Mouse (Mus musculus): ENCODE measurements around the gene Shisal2b. TPM values are rescaled to one million over a fixed set of nuclear protein-coding genes. Genes with fewer than 3 reads are reported as not detected.
"Not testable (repeated sequence)": the region's sequence is repeated elsewhere in the genome, so short reads cannot be mapped to it uniquely, and the experiment has no call there.

The Shisal2b gene
- not detected in 2 replicates for polyA plus RNA-seq (2015; fragmentation: Nextera tagmentation; extraction: Ambion mirVana)

DNA sequence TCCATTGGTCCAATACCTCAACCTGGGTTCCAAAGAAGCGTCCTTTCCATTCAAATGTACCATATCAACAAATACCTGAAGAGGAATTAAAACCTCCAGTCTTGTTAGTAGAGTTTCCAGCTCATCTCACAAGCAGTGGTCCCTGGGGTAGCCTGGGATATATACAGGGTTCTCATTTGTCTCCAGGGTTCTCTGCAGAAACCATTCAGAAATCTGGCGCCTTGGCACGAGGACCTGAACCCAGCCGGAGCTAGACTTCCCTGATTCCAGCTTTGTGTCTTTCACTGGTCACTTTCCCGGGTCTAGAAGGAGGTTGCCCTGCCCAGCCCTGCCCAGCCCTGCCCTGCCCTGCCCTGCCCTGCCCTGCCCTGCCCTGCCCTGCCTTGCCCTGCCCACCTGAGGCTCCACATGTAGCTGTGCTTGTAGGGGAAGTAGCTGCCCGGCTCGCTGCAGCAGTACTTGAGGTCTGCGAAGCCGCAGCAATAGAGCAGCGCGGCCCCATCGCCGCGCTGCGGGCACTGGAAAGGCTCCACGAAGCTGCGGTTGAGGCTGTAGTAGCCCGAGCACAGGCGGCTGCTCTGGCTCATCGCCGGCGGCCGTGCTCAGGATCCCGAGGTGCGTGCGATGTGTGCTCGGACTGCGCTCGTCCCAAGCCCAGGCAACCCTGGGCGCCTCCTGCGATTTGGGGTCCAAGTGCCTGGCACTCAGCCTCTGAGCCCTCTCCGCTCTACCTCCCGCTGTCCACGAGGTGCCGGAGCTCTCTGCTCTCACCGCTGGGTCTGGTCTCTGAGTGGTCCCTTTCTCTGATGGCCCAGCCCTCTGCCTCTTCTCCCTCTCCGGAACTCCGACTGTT, at the start of gene Shisal2b:
Shisal2b (minus strand) TSS at position 767 of the 853 bp plus-strand sequence.
- H3K9ac ChIP-seq (ENCODE audit: low read depth, low read length), result no peak within 1 kb of the TSS
- 4% methylated on average over 38 of the region's 38 CpGs for WGBS (ENCODE audit: insufficient replicate concordance)
- H3K4me2 ChIP-seq (ENCODE audit: low read depth, low read length), result peak within 1 kb of the TSS; percentile 61
- ATAC-seq (ENCODE audit: low read depth), result peak; percentile 24; the same call in 1 of the 2 replicates
- no peaks in the 10 kb centered on the region for H3K4me1 ChIP-seq (ENCODE audit: control insufficient read depth, low read depth, low read length)
- peaks cover 9% of the 10 kb centered on the region for H3K27me3 ChIP-seq (ENCODE audit: control insufficient read depth, insufficient read depth, low read depth, low read length)
- H3K4me3 ChIP-seq (ENCODE audit: low read depth, low read length), result peak within 1 kb of the TSS; percentile 51
- H3K27ac ChIP-seq (ENCODE audit: low read length), result no peak within 1 kb of the TSS
- no peaks in the 10 kb centered on the region for H3K36me3 ChIP-seq (ENCODE audit: control insufficient read depth, insufficient read depth)
- no peaks in the 10 kb centered on the region for H3K9me3 ChIP-seq (replicated peaks; ENCODE audit: control insufficient read depth, low read length)

DNA sequence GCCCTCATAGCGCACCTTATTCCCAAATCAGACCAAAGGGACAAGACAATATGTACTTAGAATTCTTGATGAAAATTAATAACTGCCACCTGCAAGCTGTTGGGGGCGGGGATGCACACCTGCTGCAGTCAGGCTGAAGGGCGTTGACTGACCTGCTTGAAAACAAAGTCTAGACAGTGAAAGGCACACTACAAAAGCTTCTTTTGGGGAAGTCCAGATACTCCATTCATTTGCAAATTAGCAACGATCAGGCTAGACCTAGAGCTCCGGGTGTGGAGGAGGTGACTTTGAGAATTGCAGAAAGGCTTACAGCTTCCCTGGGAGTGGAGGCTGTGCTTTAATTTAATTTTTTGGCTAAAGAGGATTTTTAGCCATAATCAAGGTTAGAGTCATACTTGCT, 47.9 kb upstream of the Shisal2b start:
- not testable (repeated sequence) for ATAC-seq (ENCODE audit: low read depth); H3K4me1 ChIP-seq (ENCODE audit: control insufficient read depth, low read depth, low read length); H3K27me3 ChIP-seq (ENCODE audit: control insufficient read depth, insufficient read depth, low read depth, low read length); H3K36me3 ChIP-seq (ENCODE audit: control insufficient read depth, insufficient read depth); H3K9me3 ChIP-seq (replicated peaks; ENCODE audit: control insufficient read depth, low read length); H3K4me3 ChIP-seq (ENCODE audit: low read depth, low read length); H3K4me2 ChIP-seq (ENCODE audit: low read depth, low read length); H3K9ac ChIP-seq (ENCODE audit: low read depth, low read length); H3K27ac ChIP-seq (ENCODE audit: low read length)
- WGBS (ENCODE audit: insufficient replicate concordance), result 55% methylated on average over 5 of the region's 5 CpGs

DNA sequence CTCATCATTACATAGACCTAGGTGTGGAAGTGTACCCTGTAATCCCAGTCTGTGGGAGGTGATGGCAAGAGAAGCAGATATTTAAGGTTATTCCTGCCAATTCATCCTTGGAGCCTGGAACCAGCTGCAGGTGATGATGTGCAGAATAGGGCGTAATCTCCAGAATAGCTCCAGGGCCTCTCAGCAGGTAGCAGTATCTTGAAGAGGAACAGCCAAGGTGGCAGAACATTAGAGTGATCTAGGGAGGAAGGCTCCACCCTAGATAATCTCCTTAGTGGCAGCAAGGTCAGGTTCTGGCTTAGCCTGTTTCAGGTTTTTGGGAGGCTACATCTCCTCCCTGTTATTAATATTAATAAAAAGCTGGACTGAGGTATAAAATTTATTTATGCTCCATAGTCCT, 47.3 kb upstream of the Shisal2b start:
- H3K36me3 ChIP-seq (ENCODE audit: control insufficient read depth, insufficient read depth); H3K27me3 ChIP-seq (ENCODE audit: control insufficient read depth, insufficient read depth, low read depth, low read length); H3K27ac ChIP-seq (ENCODE audit: low read length); H3K9ac ChIP-seq (ENCODE audit: low read depth, low read length); H3K4me3 ChIP-seq (ENCODE audit: low read depth, low read length); ATAC-seq (ENCODE audit: low read depth); H3K4me1 ChIP-seq (ENCODE audit: control insufficient read depth, low read depth, low read length); H3K4me2 ChIP-seq (ENCODE audit: low read depth, low read length); H3K9me3 ChIP-seq (replicated peaks; ENCODE audit: control insufficient read depth, low read length): not testable (repeated sequence)
- WGBS (ENCODE audit: insufficient replicate concordance), result 78% methylated on average over 1 of the region's 1 CpGs

DNA sequence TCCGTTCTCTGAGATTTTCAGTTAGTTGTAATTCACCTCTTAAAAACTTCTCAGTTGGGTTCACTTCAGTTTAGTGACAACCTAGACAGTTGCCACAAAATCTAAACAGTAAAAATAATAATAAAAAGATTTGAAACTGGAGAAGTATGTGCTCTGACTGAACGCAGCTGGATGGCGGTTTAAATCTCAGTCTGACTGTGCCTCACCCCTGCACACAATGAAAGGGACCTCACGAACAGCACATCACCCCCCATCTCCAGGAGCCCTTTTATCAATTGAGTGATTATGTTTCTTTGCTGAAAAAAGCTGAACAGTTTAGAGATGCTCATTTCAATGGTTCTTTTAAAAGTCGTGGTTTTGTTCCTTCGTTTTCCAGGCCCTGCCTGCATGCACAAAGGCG, 45.0 kb upstream of the Shisal2b start:
- Histone ChIP-seq H3K9ac (ENCODE audit: low read depth, low read length) (no peak overlapping the region), H3K36me3 (ENCODE audit: control insufficient read depth, insufficient read depth) (no peaks in the 10 kb centered on the region), H3K4me2 (ENCODE audit: low read depth, low read length) (no peak overlapping the region), H3K27me3 (ENCODE audit: control insufficient read depth, insufficient read depth, low read depth, low read length) (no peaks in the 10 kb centered on the region), H3K27ac (ENCODE audit: low read length) (no peak overlapping the region), H3K9me3 (replicated peaks; ENCODE audit: control insufficient read depth, low read length) (no peaks in the 10 kb centered on the region), H3K4me3 (ENCODE audit: low read depth, low read length) (no peak overlapping the region), H3K4me1 (ENCODE audit: control insufficient read depth, low read depth, low read length) (no peaks in the 10 kb centered on the region)
- no peak for ATAC-seq (ENCODE audit: low read depth)
- WGBS (ENCODE audit: insufficient replicate concordance), result 54% methylated on average over 7 of the region's 7 CpGs

DNA sequence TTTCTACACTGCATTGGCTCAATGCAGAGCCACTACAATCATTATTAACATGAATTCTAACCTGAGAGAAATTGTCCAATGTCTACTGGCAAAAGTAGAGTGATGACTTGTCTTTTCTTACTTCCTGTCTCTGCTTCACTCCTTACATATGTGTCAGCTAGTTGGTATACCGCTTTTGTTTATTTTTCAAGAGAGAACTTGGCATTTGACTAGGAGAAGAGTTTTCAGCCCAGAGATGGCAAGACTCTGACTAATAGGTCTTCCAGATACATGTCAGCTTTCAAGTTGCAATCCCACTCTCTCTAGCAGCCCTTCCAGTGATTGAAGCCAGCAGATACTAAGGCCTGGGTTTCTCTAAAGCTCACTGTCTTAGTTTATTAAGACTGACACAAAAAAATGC, 31.1 kb upstream of the Shisal2b start:
- ATAC-seq (ENCODE audit: low read depth), result no peak
- H3K36me3 ChIP-seq (ENCODE audit: control insufficient read depth, insufficient read depth), result no peaks in the 10 kb centered on the region
- H3K9ac ChIP-seq (ENCODE audit: low read depth, low read length), result no peak overlapping the region
- H3K4me3 ChIP-seq (ENCODE audit: low read depth, low read length), result no peak overlapping the region
- no peaks in the 10 kb centered on the region for H3K27me3 ChIP-seq (ENCODE audit: control insufficient read depth, insufficient read depth, low read depth, low read length)
- no peaks in the 10 kb centered on the region for H3K9me3 ChIP-seq (replicated peaks; ENCODE audit: control insufficient read depth, low read length)
- no peak overlapping the region for H3K4me2 ChIP-seq (ENCODE audit: low read depth, low read length)
- 74% methylated on average over 1 of the region's 1 CpGs for WGBS (ENCODE audit: insufficient replicate concordance)
- no peaks in the 10 kb centered on the region for H3K4me1 ChIP-seq (ENCODE audit: control insufficient read depth, low read depth, low read length)
- H3K27ac ChIP-seq (ENCODE audit: low read length), result no peak overlapping the region

DNA sequence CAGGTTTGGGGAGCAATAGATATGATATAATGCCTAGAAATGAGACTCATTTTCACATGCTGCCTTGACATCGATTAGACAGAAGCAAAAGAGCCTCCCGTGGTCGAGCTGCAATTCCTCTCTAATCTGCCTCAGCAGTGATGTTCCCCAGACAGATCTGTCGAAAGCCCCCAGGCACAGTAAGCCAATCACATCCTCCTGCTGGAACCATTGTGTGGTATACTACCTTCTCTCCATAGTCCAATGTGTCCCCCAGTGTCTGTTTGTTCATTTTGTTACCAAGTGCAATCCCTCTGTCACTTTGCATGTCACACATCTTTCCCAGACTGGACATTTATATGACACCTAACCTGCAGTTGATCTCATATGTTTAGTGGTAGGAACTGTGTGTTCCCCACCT, 28.6 kb upstream of the Shisal2b start:
- no peak for ATAC-seq (ENCODE audit: low read depth)
- Histone ChIP-seq H3K9ac (ENCODE audit: low read depth, low read length) (no peak overlapping the region), H3K4me3 (ENCODE audit: low read depth, low read length) (no peak overlapping the region), H3K4me2 (ENCODE audit: low read depth, low read length) (no peak overlapping the region), H3K36me3 (ENCODE audit: control insufficient read depth, insufficient read depth) (no peaks in the 10 kb centered on the region), H3K27me3 (ENCODE audit: control insufficient read depth, insufficient read depth, low read depth, low read length) (no peaks in the 10 kb centered on the region), H3K27ac (ENCODE audit: low read length) (no peak overlapping the region), H3K4me1 (ENCODE audit: control insufficient read depth, low read depth, low read length) (no peaks in the 10 kb centered on the region), H3K9me3 (replicated peaks; ENCODE audit: control insufficient read depth, low read length) (no peaks in the 10 kb centered on the region)
- WGBS (ENCODE audit: insufficient replicate concordance), result 52% methylated on average over 4 of the region's 4 CpGs

DNA sequence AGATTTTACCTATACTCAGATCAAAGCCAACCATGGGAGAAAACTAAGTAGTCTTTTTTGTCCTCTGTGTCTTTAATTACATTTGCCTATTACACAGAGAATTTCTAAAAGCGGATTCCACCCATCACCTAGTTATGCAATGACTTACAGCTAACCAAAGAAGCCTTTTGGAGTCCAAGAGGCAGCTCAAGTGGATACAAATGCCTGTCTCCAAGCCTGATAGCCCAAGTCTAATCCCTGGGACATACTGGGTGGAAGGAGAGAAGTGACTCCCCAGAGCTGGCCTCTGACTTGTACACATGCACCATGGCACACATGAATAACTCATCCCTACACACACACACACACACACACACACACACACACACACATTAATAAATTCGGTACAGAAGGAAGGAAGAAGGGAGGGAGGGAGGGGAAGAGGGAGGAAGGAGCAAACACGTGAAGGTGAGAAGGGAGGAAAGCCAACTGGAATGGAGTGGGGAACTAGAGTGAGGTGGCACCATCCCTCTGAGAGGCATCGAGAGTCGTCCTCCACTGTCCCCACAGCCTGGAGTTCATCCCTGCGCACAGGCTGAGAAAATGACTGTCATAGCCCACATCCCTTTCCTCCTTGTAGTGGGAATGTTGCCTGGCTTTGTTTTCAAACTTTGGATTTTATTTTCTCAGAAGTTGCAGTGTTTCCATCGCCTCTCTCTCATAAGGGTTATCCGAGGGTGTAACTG, 22.8 kb upstream of the Shisal2b start:
- Histone ChIP-seq H3K4me2 (ENCODE audit: low read depth, low read length) (no peak overlapping the region), H3K9ac (ENCODE audit: low read depth, low read length) (no peak overlapping the region), H3K4me1 (ENCODE audit: control insufficient read depth, low read depth, low read length) (no peaks in the 10 kb centered on the region), H3K4me3 (ENCODE audit: low read depth, low read length) (no peak overlapping the region), H3K27me3 (ENCODE audit: control insufficient read depth, insufficient read depth, low read depth, low read length) (no peaks in the 10 kb centered on the region), H3K9me3 (replicated peaks; ENCODE audit: control insufficient read depth, low read length) (no peaks in the 10 kb centered on the region), H3K27ac (ENCODE audit: low read length) (no peak overlapping the region), H3K36me3 (ENCODE audit: control insufficient read depth, insufficient read depth) (no peaks in the 10 kb centered on the region)
- no peak for ATAC-seq (ENCODE audit: low read depth)
- WGBS (ENCODE audit: insufficient replicate concordance), result 47% methylated on average over 8 of the region's 8 CpGs

DNA sequence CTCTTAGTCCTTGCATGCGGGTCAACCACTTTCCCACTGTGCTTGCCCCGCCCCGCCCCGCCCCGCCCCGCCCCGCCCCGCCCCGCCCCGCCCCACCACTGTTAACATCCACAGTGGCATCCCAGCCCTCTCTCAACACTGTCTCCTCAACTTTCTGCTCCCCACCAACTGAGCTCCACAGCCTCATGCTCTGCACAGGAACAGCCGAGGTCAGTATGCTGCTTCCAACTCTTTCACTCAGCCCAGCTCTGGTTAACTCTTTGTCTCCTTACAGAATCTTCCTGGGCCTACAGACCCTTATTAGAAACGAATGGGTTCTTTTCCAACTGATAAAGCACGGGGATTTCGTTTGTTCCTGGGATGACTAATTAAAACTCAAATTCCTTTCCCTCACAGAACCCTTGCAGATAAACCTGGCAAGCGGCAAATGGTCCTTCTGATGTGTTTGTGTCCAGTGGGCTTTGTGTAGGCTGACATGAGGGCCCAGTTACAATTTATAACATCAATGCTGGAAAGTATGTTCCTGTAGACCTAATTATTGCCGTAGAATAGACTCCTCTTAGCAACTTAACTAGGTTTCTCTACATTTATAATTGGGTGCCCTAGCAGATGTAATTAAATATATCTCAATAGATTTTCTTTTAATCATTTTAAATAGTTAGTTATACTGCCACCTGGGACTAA, 20.0 kb upstream of the Shisal2b start:
- no peak overlapping the region for H3K4me2 ChIP-seq (ENCODE audit: low read depth, low read length)
- no peak overlapping the region for H3K9ac ChIP-seq (ENCODE audit: low read depth, low read length)
- no peaks in the 10 kb centered on the region for H3K9me3 ChIP-seq (replicated peaks; ENCODE audit: control insufficient read depth, low read length)
- H3K27ac ChIP-seq (ENCODE audit: low read length), result no peak overlapping the region
- H3K4me1 ChIP-seq (ENCODE audit: control insufficient read depth, low read depth, low read length), result no peaks in the 10 kb centered on the region
- no peak overlapping the region for H3K4me3 ChIP-seq (ENCODE audit: low read depth, low read length)
- no peaks in the 10 kb centered on the region for H3K36me3 ChIP-seq (ENCODE audit: control insufficient read depth, insufficient read depth)
- no peak for ATAC-seq (ENCODE audit: low read depth)
- 29% methylated on average over 13 of the region's 16 CpGs for WGBS (ENCODE audit: insufficient replicate concordance)
- no peaks in the 10 kb centered on the region for H3K27me3 ChIP-seq (ENCODE audit: control insufficient read depth, insufficient read depth, low read depth, low read length)

DNA sequence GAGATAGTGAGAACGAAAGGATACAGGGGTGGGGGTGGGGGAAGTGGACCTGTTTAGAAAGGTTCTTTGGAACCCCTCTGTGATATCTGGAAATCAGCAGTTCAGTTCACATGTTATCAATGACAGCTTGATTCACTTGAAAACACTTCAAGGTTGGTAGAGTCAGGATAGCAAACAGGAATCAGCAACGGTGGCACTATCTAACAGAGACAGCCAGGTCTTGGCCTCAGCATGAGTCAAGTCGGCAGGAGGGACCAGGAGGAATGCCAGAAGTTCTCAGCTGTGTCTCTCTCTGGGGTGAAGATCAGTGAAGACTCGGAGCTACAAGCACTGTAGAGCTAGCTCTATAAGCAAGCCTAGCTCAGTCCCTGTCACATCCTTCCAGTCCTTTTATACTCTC, 14.8 kb upstream of the Shisal2b start:
- no peak overlapping the region for H3K9ac ChIP-seq (ENCODE audit: low read depth, low read length)
- no peak overlapping the region for H3K27ac ChIP-seq (ENCODE audit: low read length)
- no peaks in the 10 kb centered on the region for H3K4me1 ChIP-seq (ENCODE audit: control insufficient read depth, low read depth, low read length)
- WGBS (ENCODE audit: insufficient replicate concordance), result 40% methylated on average over 4 of the region's 4 CpGs
- H3K9me3 ChIP-seq (replicated peaks; ENCODE audit: control insufficient read depth, low read length), result no peaks in the 10 kb centered on the region
- no peak for ATAC-seq (ENCODE audit: low read depth)
- H3K36me3 ChIP-seq (ENCODE audit: control insufficient read depth, insufficient read depth), result no peaks in the 10 kb centered on the region
- no peak overlapping the region for H3K4me2 ChIP-seq (ENCODE audit: low read depth, low read length)
- no peaks in the 10 kb centered on the region for H3K27me3 ChIP-seq (ENCODE audit: control insufficient read depth, insufficient read depth, low read depth, low read length)
- no peak overlapping the region for H3K4me3 ChIP-seq (ENCODE audit: low read depth, low read length)
